Comparison of ENCODE assay signal across 9 mouse cellular contexts in the genomic region with DNA sequence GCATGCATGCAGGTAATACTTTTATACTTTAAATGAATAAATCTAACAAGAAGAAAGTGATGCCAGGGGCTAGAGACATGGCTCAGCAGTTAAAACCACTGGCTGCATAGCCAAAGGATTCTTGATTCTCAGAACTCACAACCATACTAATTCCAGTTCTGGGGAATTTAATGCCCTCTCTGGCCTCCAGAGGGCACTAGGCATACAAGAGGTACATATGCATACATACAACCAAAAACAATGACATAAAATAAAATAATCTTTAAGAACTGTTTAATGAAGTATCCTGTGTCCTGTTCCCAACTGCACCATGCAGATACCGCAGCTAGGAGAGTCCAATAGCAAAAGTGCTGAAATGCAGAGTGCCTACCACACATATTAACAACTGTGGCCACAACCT. TPM values are rescaled to one million over a fixed set of nuclear protein-coding genes. Genes with fewer than 3 reads are reported as not detected.
DNase-seq lines count a peak whose midpoint lies in the region; ATAC-seq and TF ChIP-seq lines count a peak whose summit lies in the region.
"Had no signal": no experiment of that assay in that cellular context is flagged by ENCODE, and none has a peak within 500 bp of the region (broad histone marks: within the 10 kb centered on the region; RNA-seq: fewer than 3 reads in every experiment).

No protein-coding gene starts in this region.

- H3K27ac ChIP-seq in hindbrain, embryonic 10.5 days: no peak overlapping the region
- no peak overlapping the region for H3K27ac ChIP-seq in hindbrain, embryonic 16.5 days (ENCODE audit: low read depth, low read length)
- H3K27ac ChIP-seq in stomach, postnatal 0 days (replicated peaks): no peak overlapping the region
- H3K27ac ChIP-seq: neural tube, embryonic 12.5 days had no signal

- no peak for ATAC-seq in hindbrain, embryonic 16.5 days
- no peak for ATAC-seq in stomach, postnatal 0 days (ENCODE audit: low FRiP score, low TSS enrichment)

- no peak for TF ChIP-seq EP300 in stomach, postnatal 0 days (optimal IDR thresholded peaks at IDR 0.05)

- peak; percentile 79 for TF ChIP-seq CTCF in stomach, postnatal 0 days (IDR thresholded peaks at IDR 0.05; ENCODE audit: low read depth)

- no peaks in the 10 kb centered on the region for H3K27me3 ChIP-seq in hindbrain, embryonic 10.5 days (ENCODE audit: insufficient read depth, poor library complexity, severe bottlenecking)
- H3K27me3 ChIP-seq in hindbrain, embryonic 16.5 days (replicated peaks; ENCODE audit: control insufficient read depth, insufficient read depth, low read length): no peaks in the 10 kb centered on the region
- H3K27me3 ChIP-seq in stomach, postnatal 0 days (ENCODE audit: control insufficient read depth, insufficient read depth, low read length): no peaks in the 10 kb centered on the region
- H3K27me3 ChIP-seq: neural tube, embryonic 12.5 days had no signal

- no peaks in the 10 kb centered on the region for H3K9me3 ChIP-seq in hindbrain, embryonic 10.5 days
- H3K9me3 ChIP-seq in hindbrain, embryonic 16.5 days (ENCODE audit: control insufficient read depth, low read length): no peaks in the 10 kb centered on the region
- no peaks in the 10 kb centered on the region for H3K9me3 ChIP-seq in stomach, postnatal 0 days (ENCODE audit: control insufficient read depth, low read length)
- H3K9me3 ChIP-seq: neural tube, embryonic 12.5 days had no signal

- peak; percentile 20 for DNase-seq in hindbrain, embryonic 10.5 days (ENCODE audit: low spot score)
- DNase-seq in thymus, postnatal 4 days: peak; percentile 25
- no peak for DNase-seq in thymus, postnatal 36 days
- DNase-seq in cerebellum, adult 8-10 months: peak; percentile 68
- peak; percentile 65 to 83 for DNase-seq in kidney, postnatal 36 days
- DNase-seq in stomach, postnatal 0 days (ENCODE audit: low spot score): peak; percentile 28
- DNase-seq in spleen, adult 12 weeks (ENCODE audit: low spot score): no peak

- H3K4me1 ChIP-seq in hindbrain, embryonic 10.5 days (replicated peaks): peaks cover 9% of the 10 kb centered on the region
- no peaks in the 10 kb centered on the region for H3K4me1 ChIP-seq in hindbrain, embryonic 16.5 days (ENCODE audit: control insufficient read depth, insufficient read depth, low read depth, low read length)
- H3K4me1 ChIP-seq in stomach, postnatal 0 days (replicated peaks; ENCODE audit: control insufficient read depth, insufficient read depth): no peaks in the 10 kb centered on the region
- H3K4me1 ChIP-seq: neural tube, embryonic 12.5 days had no signal

- no peak overlapping the region for H3K4me2 ChIP-seq in hindbrain, embryonic 16.5 days (ENCODE audit: low read length)
- no peak overlapping the region for H3K4me2 ChIP-seq in stomach, postnatal 0 days (replicated peaks; ENCODE audit: low read depth)
- H3K4me2 ChIP-seq: neural tube, embryonic 12.5 days had no signal

- no peak overlapping the region for H3K9ac ChIP-seq in hindbrain, embryonic 16.5 days (ENCODE audit: low read depth, low read length)
- no peak overlapping the region for H3K9ac ChIP-seq in stomach, postnatal 0 days (ENCODE audit: low read length)
- H3K9ac ChIP-seq: neural tube, embryonic 12.5 days had no signal

- 86% methylated on average over 1 of the region's 1 CpGs for WGBS in hindbrain, embryonic 10.5 days
- 74% methylated on average over 1 of the region's 1 CpGs for WGBS in hindbrain, embryonic 16.5 days
- WGBS in stomach, postnatal 0 days: 50% methylated on average over 1 of the region's 1 CpGs

- H3K36me3 ChIP-seq in hindbrain, embryonic 10.5 days: peaks cover 26% of the 10 kb centered on the region
- no peaks in the 10 kb centered on the region for H3K36me3 ChIP-seq in hindbrain, embryonic 16.5 days (ENCODE audit: control insufficient read depth, insufficient read depth, low read length)
- H3K36me3 ChIP-seq in stomach, postnatal 0 days (ENCODE audit: control insufficient read depth, insufficient read depth, low read length): no peaks in the 10 kb centered on the region
- H3K36me3 ChIP-seq: neural tube, embryonic 12.5 days had no signal

- no peak overlapping the region for H3K4me3 ChIP-seq in hindbrain, embryonic 10.5 days
- no peak overlapping the region for H3K4me3 ChIP-seq in hindbrain, embryonic 16.5 days (ENCODE audit: low read length)
- H3K4me3 ChIP-seq in stomach, postnatal 0 days (ENCODE audit: low read depth, low read length): no peak overlapping the region
- H3K4me3 ChIP-seq: neural tube, embryonic 12.5 days had no signal

RNA-seq across cellular contexts. Expression of a gene that starts 20.8 kb away (rescaled TPM):
- polyA plus RNA-seq in hindbrain, embryonic 10.5 days (2016; fragmentation: Nextera tagmentation; extraction: Ambion mirVana): 133 TPM in 2 replicates
- polyA plus RNA-seq in hindbrain, embryonic 16.5 days (2015; fragmentation: Nextera tagmentation; extraction: Ambion mirVana): 43.0 and 49.9 TPM in 2 replicates
- polyA plus RNA-seq in stomach, postnatal 0 days (2015; fragmentation: Nextera tagmentation; extraction: Ambion mirVana): 28.8 and 30.8 TPM in 2 replicates

Comparison
In these comparisons a context has a peak if more than half of its experiments do, and no peak if none do; other contexts are left out.
1. DNase-seq: peak in hindbrain, embryonic 10.5 days (single experiment), thymus, postnatal 4 days (single experiment), cerebellum, adult 8-10 months (single experiment), kidney, postnatal 36 days (2 of 2) and stomach, postnatal 0 days (single experiment); none in thymus, postnatal 36 days (0 of 2) and spleen, adult 12 weeks (single experiment).